Mouse (Mus musculus) kidney, adult 2 months (tissue): ENCODE results near the gene 3110040N11Rik. TPM values are rescaled to one million over a fixed set of nuclear protein-coding genes. Genes with fewer than 3 reads are reported as not detected.
A peak's percentile ranks its signal among the peaks of the same experiment; 100 is the strongest.

Source experiments
- DNase-seq: peaks from one replicate; pipeline ENCODE4 v3.0.0; 2021
- H3K27ac ChIP-seq: fragments of 200-500 bp; 2 replicates; pipeline ENCODE4 v1.5.1; 2012; ENCODE audit warnings: low read depth, low read length, control low read depth, inconsistent platforms; ENCODE audit not compliant: insufficient read depth
- H3K27me3 ChIP-seq: fragments of 200-500 bp; replicated peaks from 2 replicates; pipeline ENCODE4 v1.6.1; 2012; ENCODE audit warnings: mild to moderate bottlenecking, moderate library complexity, low read length, inconsistent platforms; ENCODE audit not compliant: control insufficient read depth, insufficient read depth
- H3K36me3 ChIP-seq: fragments of 200-500 bp; 2 replicates; pipeline ENCODE4 v1.6.1; 2012; ENCODE audit warnings: mild to moderate bottlenecking, moderate library complexity, low read length, inconsistent platforms; ENCODE audit not compliant: control insufficient read depth, insufficient read depth
- H3K4me1 ChIP-seq: fragments of 200-500 bp; 2 replicates; pipeline ENCODE4 v1.6.1; 2011; ENCODE audit warnings: low read length; ENCODE audit not compliant: control insufficient read depth, insufficient read depth
- H3K4me3 ChIP-seq: fragments of 200-500 bp; 2 replicates; pipeline ENCODE4 v1.5.1; 2011; ENCODE audit warnings: mild to moderate bottlenecking, low read depth, low read length, control low read depth; ENCODE audit not compliant: insufficient read depth
- CTCF ChIP-seq: fragments of 200-500 bp; conservative IDR thresholded peaks from 2 replicates; pipeline ENCODE4 v1.5.1; 2011; ENCODE audit warnings: low read depth, mild to moderate bottlenecking, control low read depth, low read length, moderate library complexity, mixed read lengths; ENCODE audit not compliant: insufficient read depth, insufficient read length
- POLR2A ChIP-seq: fragments of 200-500 bp; IDR thresholded peaks from one replicate; pipeline ENCODE4 v1.6.1; 2011; ENCODE audit warnings: low read depth, low read length, control low read depth
- WGBS: fragments of 180-500 bp; shearing (Covaris S2); methylation state at CpG from one replicate; pipeline ENCODE4 v1.1.7; 2018; 5-methylcytosine and 5-hydroxymethylcytosine counted together
- polyA plus RNA-seq: library from polyadenylated mRNA; depleted of rRNA; stranded (reverse); fragments of >200 nt; gene quantifications from 2 replicates; pipeline ENCODE4 v1.2.3, GENCODE M21; 2012

3110040N11Rik gene
- polyA plus RNA-seq, 1 experiment = 40.3 TPM

DNA sequence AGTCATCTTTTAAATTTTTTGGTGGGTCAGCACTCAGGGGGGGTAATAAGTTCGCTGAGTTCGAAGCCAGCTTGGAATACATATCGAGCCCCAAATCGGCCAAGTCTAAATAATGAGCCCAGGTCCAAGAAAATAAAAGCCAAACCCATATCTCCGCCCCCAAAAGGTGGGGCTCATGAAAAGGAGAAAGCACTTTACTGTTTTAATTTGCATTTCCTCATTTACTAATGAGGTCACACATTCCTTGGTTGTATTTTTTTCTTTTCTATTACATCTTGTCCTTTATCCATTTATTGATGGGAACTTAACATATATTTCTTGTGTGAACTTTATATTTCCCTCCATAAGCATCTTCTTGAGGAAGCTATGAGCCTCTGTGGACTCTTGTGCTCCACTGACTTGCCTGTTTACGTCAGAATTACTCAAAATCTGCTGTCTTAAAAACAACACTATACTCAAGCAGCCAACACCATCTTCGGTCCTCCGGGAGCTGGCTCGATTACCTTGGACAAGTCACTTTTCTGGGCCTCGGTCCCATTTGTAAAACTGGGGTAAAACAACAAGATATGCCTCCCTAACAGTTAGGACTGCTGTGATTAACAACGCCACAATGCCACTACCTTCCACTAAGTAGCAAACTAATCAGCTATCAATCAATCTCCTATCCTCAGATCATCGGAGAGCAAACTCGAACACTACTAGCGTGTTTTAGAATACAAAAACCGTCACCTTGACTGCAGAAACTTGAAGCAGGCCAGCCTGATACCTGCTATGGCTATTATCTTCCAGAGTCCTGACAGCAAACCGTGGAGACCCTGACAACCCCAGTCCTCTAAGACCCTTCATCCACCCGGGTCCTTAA, 38.8 kb upstream of the 3110040N11Rik start:
- Histone ChIP-seq H3K27ac (peak overlapping the region; percentile 90), H3K27me3 (no peaks in the 10 kb centered on the region), H3K4me1 (peaks cover 17% of the 10 kb centered on the region), H3K4me3 (peak overlapping the region; percentile 95), H3K36me3 (no peaks in the 10 kb centered on the region)
- WGBS = 11% methylated on average over 17 of the region's 17 CpGs
- DNase-seq = peak; percentile 50
- TF ChIP-seq POLR2A (no peak), CTCF (no peak)

DNA sequence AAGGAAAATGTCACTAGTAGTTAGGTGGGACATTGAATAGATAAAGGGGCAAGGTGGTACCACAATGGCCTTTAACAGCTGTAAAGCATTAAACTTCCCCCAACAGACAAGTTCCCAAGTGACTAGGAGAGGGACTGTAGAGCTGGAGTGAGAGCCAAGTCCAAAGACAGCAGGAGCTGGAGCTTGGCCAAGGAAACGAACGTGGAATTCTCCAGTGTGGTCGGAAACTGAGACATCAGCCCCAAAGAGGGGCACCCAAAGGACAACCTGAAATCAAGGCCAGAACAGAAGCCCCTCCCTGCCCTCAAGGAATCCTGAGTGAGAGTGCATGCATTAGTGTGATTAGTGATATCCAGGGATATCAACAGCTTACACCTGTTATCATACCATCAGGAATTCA, 36.1 kb upstream of the 3110040N11Rik start:
- WGBS = 2% methylated on average over 3 of the region's 3 CpGs
- Histone ChIP-seq H3K27me3 (no peaks in the 10 kb centered on the region), H3K36me3 (no peaks in the 10 kb centered on the region), H3K27ac (no peak overlapping the region), H3K4me3 (no peak overlapping the region), H3K4me1 (peaks cover 17% of the 10 kb centered on the region)
- peak; percentile 66 for DNase-seq
- TF ChIP-seq CTCF = no peak
- TF ChIP-seq POLR2A = no peak

DNA sequence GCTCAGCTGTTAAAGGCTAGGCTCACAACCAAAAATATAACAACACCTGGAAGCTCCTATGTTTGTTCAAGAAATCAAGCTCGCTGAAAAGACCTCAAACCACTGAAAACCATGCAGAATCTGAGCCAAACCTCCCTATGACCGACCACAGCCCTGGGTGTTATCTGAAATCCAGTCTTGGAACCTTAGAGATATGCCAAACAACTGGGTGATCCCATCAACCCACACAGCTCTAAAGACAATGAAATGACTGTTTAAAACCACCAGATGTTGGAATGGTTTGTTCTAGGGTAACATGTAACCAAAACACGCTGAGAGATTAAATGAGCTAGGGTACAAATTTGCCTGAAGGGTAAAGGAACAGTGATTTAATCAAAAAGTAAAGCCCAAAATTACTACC, 35.6 kb upstream of the 3110040N11Rik start:
- H3K27me3 ChIP-seq = no peaks in the 10 kb centered on the region
- no peak for DNase-seq
- H3K4me3 ChIP-seq = no peak overlapping the region
- no peak overlapping the region for H3K27ac ChIP-seq
- WGBS = 59% methylated on average over 3 of the region's 3 CpGs
- TF ChIP-seq CTCF = no peak
- no peak for TF ChIP-seq POLR2A
- H3K4me1 ChIP-seq = peaks cover 15% of the 10 kb centered on the region
- H3K36me3 ChIP-seq = no peaks in the 10 kb centered on the region

DNA sequence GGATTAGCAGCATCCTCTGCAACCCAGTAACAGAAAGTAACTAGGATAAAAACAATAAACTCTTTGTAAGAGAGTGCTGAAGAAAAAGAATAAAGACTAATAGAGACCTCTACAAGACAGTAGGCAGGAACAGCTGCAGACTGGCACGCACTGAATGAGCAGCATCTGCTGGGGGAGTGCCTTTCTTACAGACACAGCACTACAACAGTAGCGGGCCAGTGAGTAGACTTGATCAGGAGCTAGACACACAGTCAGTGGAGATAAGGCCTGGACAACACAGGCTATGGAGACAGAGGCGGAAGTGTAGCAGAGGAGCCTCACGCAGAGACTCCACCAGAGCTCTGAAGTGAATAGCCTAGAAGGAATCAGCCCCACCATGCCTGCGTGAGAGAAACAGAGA, 16.8 kb upstream of the 3110040N11Rik start:
- H3K4me3 ChIP-seq = no peak overlapping the region
- no peak for DNase-seq
- no peaks in the 10 kb centered on the region for H3K4me1 ChIP-seq
- H3K27me3 ChIP-seq = no peaks in the 10 kb centered on the region
- WGBS = 89% methylated on average over 5 of the region's 5 CpGs
- H3K27ac ChIP-seq = no peak overlapping the region
- TF ChIP-seq CTCF = no peak
- TF ChIP-seq POLR2A = no peak
- H3K36me3 ChIP-seq = no peaks in the 10 kb centered on the region

DNA sequence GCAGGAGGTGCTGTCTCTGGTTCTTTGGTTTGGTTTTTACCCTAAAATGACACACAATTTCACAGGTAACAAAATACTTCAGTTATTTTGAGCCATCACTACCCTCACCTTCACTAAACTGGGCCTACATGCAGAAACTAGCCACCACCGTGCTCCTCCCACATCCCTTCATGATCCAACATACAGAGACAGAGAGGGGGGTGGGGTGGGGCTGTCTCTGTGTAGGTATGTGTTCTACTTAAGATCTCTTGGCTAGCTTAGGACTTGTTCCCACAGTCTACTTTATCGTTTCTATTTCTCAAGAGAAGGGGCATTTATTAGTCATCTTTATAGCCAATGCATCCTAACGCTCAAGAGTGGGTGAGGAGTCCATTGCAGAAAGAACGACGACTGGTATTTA, 742 bp downstream of the 3110040N11Rik start:
- Histone ChIP-seq H3K36me3 (no peaks in the 10 kb centered on the region), H3K4me1 (peaks cover 9% of the 10 kb centered on the region; the same call in 1 of the 2 replicates), H3K4me3 (peak overlapping the region; percentile 89), H3K27ac (peak overlapping the region; percentile 76), H3K27me3 (no peaks in the 10 kb centered on the region)
- DNase-seq = peak; percentile 7
- TF ChIP-seq CTCF = no peak
- WGBS = 4% methylated on average over 5 of the region's 5 CpGs

DNA sequence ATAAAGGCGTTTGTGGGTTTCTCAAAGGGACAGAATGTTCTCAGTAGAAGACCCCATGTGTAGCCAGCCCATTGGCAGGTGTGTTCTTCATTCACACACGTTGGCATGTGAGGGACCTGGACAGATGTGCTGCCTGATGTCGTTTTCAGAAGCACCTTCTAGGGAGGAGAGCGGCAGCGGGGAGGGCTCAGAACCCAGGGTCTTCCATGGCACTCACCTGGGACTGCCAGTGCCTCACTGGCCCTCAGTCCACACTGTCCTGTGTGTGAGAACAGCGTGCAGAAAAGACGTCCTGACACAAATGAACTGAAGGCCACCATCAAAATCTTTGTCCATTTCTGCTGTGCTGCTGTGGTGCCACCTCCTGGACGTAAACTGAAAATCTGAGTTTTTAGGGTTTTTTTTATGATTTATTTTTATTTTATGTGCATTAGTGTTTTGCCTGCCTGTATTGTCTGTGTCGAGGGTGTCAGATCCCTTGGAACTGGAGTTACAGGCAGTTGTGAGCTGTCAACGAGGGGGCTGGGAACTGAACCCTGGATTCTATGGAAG, 11.5 kb downstream of the 3110040N11Rik start:
- H3K4me1 ChIP-seq = no peaks in the 10 kb centered on the region
- no peaks in the 10 kb centered on the region for H3K27me3 ChIP-seq
- no peak overlapping the region for H3K4me3 ChIP-seq
- no peaks in the 10 kb centered on the region for H3K36me3 ChIP-seq
- WGBS = 68% methylated on average over 10 of the region's 10 CpGs
- DNase-seq = no peak
- TF ChIP-seq CTCF (0 out of 2 replicates have a peak, but pooled peaks have one; percentile 15), POLR2A (no peak)
- no peak overlapping the region for H3K27ac ChIP-seq

DNA sequence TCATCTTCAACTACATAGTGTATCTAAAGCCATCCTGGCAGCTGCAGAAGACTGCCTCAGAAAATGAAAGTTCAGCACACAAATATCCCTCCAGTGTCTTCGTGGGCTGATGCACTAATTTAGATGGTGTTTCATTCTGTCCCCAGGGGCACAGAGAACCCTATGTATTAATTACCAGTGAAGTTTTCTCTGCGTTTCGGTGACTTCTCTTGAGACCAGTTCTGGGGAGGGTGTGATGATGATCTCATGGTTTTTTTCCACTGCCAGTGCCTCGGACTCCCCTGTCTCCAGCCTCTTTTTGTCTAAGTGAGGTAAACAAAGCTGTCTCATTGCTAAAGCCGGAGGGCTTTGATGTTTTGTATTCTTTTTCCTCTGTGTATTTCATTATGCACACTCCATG, 14.0 kb downstream of the 3110040N11Rik start:
- Histone ChIP-seq H3K36me3 (no peaks in the 10 kb centered on the region), H3K4me1 (no peaks in the 10 kb centered on the region), H3K27ac (no peak overlapping the region), H3K27me3 (no peaks in the 10 kb centered on the region), H3K4me3 (no peak overlapping the region)
- 67% methylated on average over 5 of the region's 5 CpGs for WGBS
- DNase-seq = no peak
- TF ChIP-seq POLR2A (no peak), CTCF (no peak)
